Mouse (Mus musculus): ENCODE results near the gene Angel1. TPM values are rescaled to one million over a fixed set of nuclear protein-coding genes. Genes with fewer than 3 reads are reported as not detected.

The Angel1 gene
- polyA plus RNA-seq, 1 experiment from 2014 or later, result 7.2 TPM

DNA sequence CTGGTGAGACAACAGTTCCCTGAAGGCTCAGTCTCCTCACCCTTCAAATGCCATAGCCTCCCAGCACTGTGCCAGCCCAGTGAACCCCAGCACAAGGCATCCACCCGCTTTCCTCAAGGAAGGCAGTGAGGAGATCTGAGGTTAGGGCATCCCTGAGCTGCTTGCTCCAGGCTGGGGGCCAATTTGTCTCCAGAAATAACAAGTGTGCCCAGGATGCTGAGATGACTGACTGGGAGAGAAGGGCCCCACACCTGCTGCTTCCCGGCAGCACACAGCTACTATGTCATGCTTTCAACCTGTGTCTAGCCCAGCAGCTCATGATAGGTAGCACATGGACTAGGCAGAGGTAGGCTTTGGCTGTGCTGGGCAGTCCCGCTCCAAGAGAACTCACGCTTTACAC is 24.8 kb downstream of the Angel1 start:
- H3K27me3 ChIP-seq, result no peaks in the 10 kb centered on the region
- ATAC-seq (replicated peaks; ENCODE audit: insufficient number of reproducible peaks, insufficient read depth, low FRiP score, low read depth), result no peak
- H3K9me3 ChIP-seq (replicated peaks), result no peaks in the 10 kb centered on the region
- H3K4me3 ChIP-seq, result no peak overlapping the region
- peaks cover 7% of the 10 kb centered on the region; the same call in 1 of the 2 replicates for H3K4me1 ChIP-seq (replicated peaks)
- no peak overlapping the region for H3K27ac ChIP-seq
- WGBS, result 92% methylated on average over 4 of the region's 4 CpGs
- no peak overlapping the region for H3K9ac ChIP-seq
- peaks cover 3% of the 10 kb centered on the region; the same call in 1 of the 2 replicates for H3K36me3 ChIP-seq
- H3K4me2 ChIP-seq, result no peak overlapping the region

DNA sequence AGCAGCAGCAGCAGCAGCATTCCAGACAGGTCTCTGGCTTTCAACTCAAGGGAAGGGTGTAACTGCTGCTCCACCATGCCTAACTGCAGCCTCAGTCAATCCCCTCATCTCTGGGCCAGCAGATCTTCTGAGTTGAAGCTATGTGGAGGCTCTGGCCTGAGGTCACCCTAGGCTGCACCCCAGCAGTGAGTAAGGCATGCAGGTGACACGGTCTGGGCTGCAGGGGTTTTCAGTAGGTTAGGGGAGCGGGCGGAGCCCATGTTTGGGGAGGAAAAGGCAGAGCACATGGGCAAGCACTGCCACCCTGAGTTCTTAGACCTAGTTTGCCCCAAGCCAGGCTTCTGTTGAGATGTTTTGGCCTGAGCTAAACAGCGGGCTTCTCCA is 25.3 kb downstream of the Angel1 start:
- H3K4me3 ChIP-seq, result no peak overlapping the region
- ATAC-seq (replicated peaks; ENCODE audit: insufficient number of reproducible peaks, insufficient read depth, low FRiP score, low read depth), result no peak
- H3K27ac ChIP-seq, result no peak overlapping the region
- no peak overlapping the region for H3K9ac ChIP-seq
- H3K4me2 ChIP-seq, result no peak overlapping the region
- WGBS, result 78% methylated on average over 4 of the region's 4 CpGs
- peaks cover 3% of the 10 kb centered on the region; the same call in 1 of the 2 replicates for H3K36me3 ChIP-seq
- H3K9me3 ChIP-seq (replicated peaks), result no peaks in the 10 kb centered on the region
- H3K27me3 ChIP-seq, result no peaks in the 10 kb centered on the region
- H3K4me1 ChIP-seq (replicated peaks), result peaks cover 7% of the 10 kb centered on the region; the same call in 1 of the 2 replicates

- Histone ChIP-seq H3K4me2 (no peak overlapping the region), H3K27ac (no peak overlapping the region), H3K36me3 (peaks cover 3% of the 10 kb centered on the region; the same call in 1 of the 2 replicates), H3K4me3 (no peak overlapping the region), H3K9me3 (replicated peaks) (no peaks in the 10 kb centered on the region), H3K4me1 (replicated peaks) (peaks cover 7% of the 10 kb centered on the region; the same call in 1 of the 2 replicates), H3K9ac (no peak overlapping the region), H3K27me3 (no peaks in the 10 kb centered on the region)
- no peak for ATAC-seq (replicated peaks; ENCODE audit: insufficient number of reproducible peaks, insufficient read depth, low FRiP score, low read depth)
- WGBS, result 37% methylated on average over 19 of the region's 19 CpGs
These were observed 26.0 kb downstream of the Angel1 start for GRCm38 (mm10) chr12:86699965-86700926.

DNA sequence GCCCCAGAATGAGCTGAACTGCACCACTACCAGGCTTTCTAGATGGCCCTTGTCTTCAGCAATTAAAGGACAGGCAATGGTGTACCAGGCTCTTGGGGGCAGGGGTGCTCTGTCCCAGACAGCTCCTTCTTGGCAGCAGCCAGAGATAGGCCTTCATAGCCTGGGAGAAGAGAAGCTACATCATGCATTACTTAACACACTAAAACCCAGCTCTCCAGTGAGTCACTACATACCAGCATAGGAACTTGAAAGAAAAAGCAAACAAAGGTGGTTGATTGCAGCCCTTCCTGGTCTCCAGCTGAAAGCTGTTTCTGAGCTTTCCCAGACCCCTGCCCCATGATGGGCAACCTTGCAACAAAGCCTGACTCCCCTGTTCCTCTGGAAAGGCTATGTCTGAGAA is 27.7 kb downstream of the Angel1 start:
- no peak overlapping the region for H3K4me2 ChIP-seq
- H3K27me3 ChIP-seq, result no peaks in the 10 kb centered on the region
- no peak overlapping the region for H3K9ac ChIP-seq
- no peak overlapping the region for H3K27ac ChIP-seq
- ATAC-seq (replicated peaks; ENCODE audit: insufficient number of reproducible peaks, insufficient read depth, low FRiP score, low read depth), result no peak
- H3K9me3 ChIP-seq (replicated peaks), result no peaks in the 10 kb centered on the region
- peaks cover 7% of the 10 kb centered on the region; the same call in 1 of the 2 replicates for H3K4me1 ChIP-seq (replicated peaks)
- no peak overlapping the region for H3K4me3 ChIP-seq
- peaks cover 3% of the 10 kb centered on the region; the same call in 1 of the 2 replicates for H3K36me3 ChIP-seq

GRCm38 (mm10) chr12:86697996-86698395 is 28.3 kb downstream of the Angel1 start:
- H3K4me2 ChIP-seq, result no peak overlapping the region
- H3K36me3 ChIP-seq, result 0 out of 2 replicates have a peak, but pooled peaks cover 2% of the 10 kb centered on the region
- H3K4me1 ChIP-seq (replicated peaks), result peaks cover 9% of the 10 kb centered on the region
- H3K9me3 ChIP-seq (replicated peaks), result no peaks in the 10 kb centered on the region
- no peak for ATAC-seq (replicated peaks; ENCODE audit: insufficient number of reproducible peaks, insufficient read depth, low FRiP score, low read depth)
- H3K9ac ChIP-seq, result no peak overlapping the region
- no peaks in the 10 kb centered on the region for H3K27me3 ChIP-seq
- 72% methylated on average over 2 of the region's 2 CpGs for WGBS
- no peak overlapping the region for H3K4me3 ChIP-seq
- H3K27ac ChIP-seq, result no peak overlapping the region

- no peak for ATAC-seq (replicated peaks; ENCODE audit: insufficient number of reproducible peaks, insufficient read depth, low FRiP score, low read depth)
- no peaks in the 10 kb centered on the region for H3K27me3 ChIP-seq
- H3K4me3 ChIP-seq, result no peak overlapping the region
- WGBS, result 83% methylated on average over 1 of the region's 1 CpGs
- peaks cover 34% of the 10 kb centered on the region for H3K4me1 ChIP-seq (replicated peaks)
- H3K4me2 ChIP-seq, result no peak overlapping the region
- no peak overlapping the region for H3K27ac ChIP-seq
- H3K9me3 ChIP-seq (replicated peaks), result no peaks in the 10 kb centered on the region
- H3K36me3 ChIP-seq, result no peaks in the 10 kb centered on the region
- no peak overlapping the region for H3K9ac ChIP-seq
These were observed 31.8 kb downstream of the Angel1 start for GRCm38 (mm10) chr12:86694441-86694840.

DNA sequence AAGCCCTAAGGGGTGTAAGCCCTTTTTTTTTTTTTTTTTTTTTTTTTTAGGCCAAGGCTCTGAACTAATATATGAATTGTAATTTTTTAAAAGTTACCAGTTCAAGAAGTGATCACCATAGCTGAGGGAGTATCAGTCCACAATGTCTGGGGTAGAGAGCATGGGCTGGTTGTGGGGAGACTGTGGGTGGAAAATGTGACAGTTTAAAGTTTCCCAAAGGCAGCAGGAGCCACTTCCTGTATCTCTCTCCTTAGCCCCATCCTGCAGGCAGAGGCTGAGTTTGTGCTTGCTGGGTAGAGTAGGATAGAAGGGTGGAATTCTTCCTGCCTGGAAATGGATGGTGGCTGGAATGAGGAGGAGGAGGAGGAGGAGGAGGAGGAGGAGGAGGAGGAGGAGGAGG is 32.9 kb downstream of the Angel1 start:
- ATAC-seq (replicated peaks; ENCODE audit: insufficient number of reproducible peaks, insufficient read depth, low FRiP score, low read depth), result no peak
- Histone ChIP-seq H3K27ac (no peak overlapping the region), H3K9me3 (replicated peaks) (no peaks in the 10 kb centered on the region), H3K4me1 (replicated peaks) (peaks cover 35% of the 10 kb centered on the region), H3K4me2 (no peak overlapping the region), H3K36me3 (no peaks in the 10 kb centered on the region), H3K4me3 (no peak overlapping the region), H3K9ac (no peak overlapping the region), H3K27me3 (no peaks in the 10 kb centered on the region)

DNA sequence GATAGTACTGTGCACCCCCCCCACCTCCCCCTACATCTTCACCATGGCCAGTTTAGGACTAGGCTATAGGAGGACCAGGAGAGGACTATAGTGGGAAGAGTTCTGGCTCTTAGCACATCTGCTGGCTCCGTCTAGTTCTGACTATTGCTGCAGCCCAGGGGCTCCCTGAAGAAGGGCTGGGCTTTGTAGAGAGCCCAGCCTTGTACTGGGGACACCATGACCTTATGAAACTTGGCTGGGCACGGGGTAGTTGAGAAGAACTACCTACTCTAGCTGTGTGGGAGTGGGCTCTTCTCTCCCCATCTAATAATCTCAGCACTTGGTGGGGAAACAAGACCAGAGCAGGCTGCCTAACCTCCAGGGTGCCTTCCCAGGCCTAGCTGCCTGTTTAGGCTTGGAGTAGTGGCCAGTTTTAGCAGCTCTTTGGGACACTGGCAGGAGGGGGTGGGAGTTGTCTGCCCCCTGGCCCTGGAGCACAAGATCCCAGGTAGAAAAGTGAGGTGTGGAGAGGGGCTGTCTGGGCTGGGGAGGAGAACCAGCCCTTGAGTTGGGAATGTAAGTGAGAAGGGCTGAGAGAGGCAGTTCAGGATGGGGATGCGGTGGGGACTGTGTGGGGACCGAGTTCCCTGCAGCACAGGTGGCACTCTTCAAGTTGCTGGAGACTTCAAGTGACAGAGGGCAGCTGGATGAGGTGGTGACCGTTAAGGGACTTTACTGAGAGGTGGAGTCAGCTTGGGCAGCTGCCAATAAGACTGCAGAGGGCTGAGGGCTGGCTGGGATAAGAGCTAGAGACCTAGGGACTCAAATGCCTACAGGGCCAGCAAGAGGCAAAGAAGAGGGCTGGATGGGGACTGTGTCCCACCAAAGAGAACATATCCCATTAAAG is 33.5 kb downstream of the Angel1 start:
- H3K36me3 ChIP-seq, result no peaks in the 10 kb centered on the region
- no peak for ATAC-seq (replicated peaks; ENCODE audit: insufficient number of reproducible peaks, insufficient read depth, low FRiP score, low read depth)
- H3K4me3 ChIP-seq, result no peak overlapping the region
- no peaks in the 10 kb centered on the region for H3K27me3 ChIP-seq
- no peak overlapping the region for H3K4me2 ChIP-seq
- H3K4me1 ChIP-seq (replicated peaks), result peaks cover 39% of the 10 kb centered on the region
- no peaks in the 10 kb centered on the region for H3K9me3 ChIP-seq (replicated peaks)
- no peak overlapping the region for H3K9ac ChIP-seq
- 39% methylated on average over 5 of the region's 5 CpGs for WGBS
- peak overlapping the region; percentile 43; the same call in 1 of the 2 replicates for H3K27ac ChIP-seq

- H3K27me3 ChIP-seq, result no peaks in the 10 kb centered on the region
- H3K4me3 ChIP-seq, result no peak overlapping the region
- peak overlapping the region; percentile 2; the same call in 1 of the 2 replicates for H3K4me2 ChIP-seq
- no peaks in the 10 kb centered on the region for H3K9me3 ChIP-seq (replicated peaks)
- H3K27ac ChIP-seq, result peak overlapping the region; percentile 76
- no peak overlapping the region for H3K9ac ChIP-seq
- WGBS, result 69% methylated on average over 12 of the region's 12 CpGs
- no peaks in the 10 kb centered on the region for H3K36me3 ChIP-seq
- ATAC-seq (replicated peaks; ENCODE audit: insufficient number of reproducible peaks, insufficient read depth, low FRiP score, low read depth), result no peak
- peaks cover 55% of the 10 kb centered on the region for H3K4me1 ChIP-seq (replicated peaks)
These were observed 35.4 kb downstream of the Angel1 start for GRCm38 (mm10) chr12:86690700-86691485.

- H3K27ac ChIP-seq, result no peak overlapping the region; the same call in 1 of the 2 replicates
- H3K4me2 ChIP-seq, result no peak overlapping the region
- WGBS, result 92% methylated on average over 27 of the region's 27 CpGs
- no peaks in the 10 kb centered on the region for H3K9me3 ChIP-seq (replicated peaks)
- H3K9ac ChIP-seq, result no peak overlapping the region
- no peaks in the 10 kb centered on the region for H3K27me3 ChIP-seq
- H3K4me1 ChIP-seq (replicated peaks), result peaks cover 61% of the 10 kb centered on the region
- no peak for ATAC-seq (replicated peaks; ENCODE audit: insufficient number of reproducible peaks, insufficient read depth, low FRiP score, low read depth)
- H3K4me3 ChIP-seq, result no peak overlapping the region
- no peaks in the 10 kb centered on the region for H3K36me3 ChIP-seq
These were observed 37.3 kb downstream of the Angel1 start for GRCm38 (mm10) chr12:86688917-86689316.

Measured in heart, embryonic 15.5 days (tissue).